Mouse (Mus musculus): Measurements from ENCODE around the gene Ints6l.

DNA sequence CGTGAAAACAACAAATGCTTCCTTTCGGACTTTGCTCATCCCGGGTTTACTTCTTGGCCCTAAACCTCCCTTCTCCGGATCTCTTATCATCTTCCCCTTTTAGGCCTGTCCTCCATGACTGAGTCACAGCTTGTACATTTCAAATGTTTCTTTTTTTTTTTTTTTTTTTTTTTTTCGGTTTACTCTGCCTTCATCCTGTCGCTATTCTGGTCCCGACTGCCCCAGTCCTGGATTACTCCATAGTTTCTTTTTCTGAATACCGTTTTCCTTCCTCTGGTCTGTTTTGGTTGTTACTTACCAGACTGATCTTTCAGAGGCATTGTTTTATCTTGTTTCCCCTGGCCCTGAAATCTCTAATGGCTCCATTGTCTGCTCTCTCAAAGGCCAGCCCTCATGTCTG is 19.4 kb downstream of the Ints6l start:
- TF ChIP-seq ZC3H11A (IDR thresholded peaks at IDR 0.05; ENCODE audit: borderline replicate concordance, low read depth, low read length) (no peak), CHD2 (IDR thresholded peaks at IDR 0.05; ENCODE audit: low read depth, low read length) (no peak), ZNF384 (IDR thresholded peaks at IDR 0.05; ENCODE audit: low read depth, low read length) (no peak), HCFC1 (IDR thresholded peaks at IDR 0.05; ENCODE audit: borderline replicate concordance, insufficient read depth, low read length) (no peak), MAFK (IDR thresholded peaks at IDR 0.05; ENCODE audit: insufficient read depth, low read depth, low read length) (no peak)
